ENCODE assay signal across 22 mouse cellular contexts in genomic region chr11:97487656-97488055, GRCm38 (mm10). TPM values are rescaled to one million over a fixed set of nuclear protein-coding genes. Genes with fewer than 3 reads are reported as not detected.
DNase-seq lines count a peak whose midpoint lies in the region; ATAC-seq lines count a peak whose summit lies in the region.
"Had no signal": no experiment of that assay in that cellular context is flagged by ENCODE, and none has a peak within 500 bp of the region (broad histone marks: within the 10 kb centered on the region; RNA-seq: fewer than 3 reads in every experiment).

No protein-coding gene starts in this region.

- no peaks in the 10 kb centered on the region for H3K27me3 ChIP-seq in splenic B cell, adult 2 months (ENCODE audit: control insufficient read depth, insufficient read depth, low read length, poor library complexity, severe bottlenecking)
- H3K27me3 ChIP-seq: heart, embryonic 13.5 days had no signal

- DNase-seq in spleen, postnatal 36 days (ENCODE audit: low spot score in 2 of 2), result peak; percentile 76 to 77
- DNase-seq in spleen, adult 12 weeks (ENCODE audit: low spot score), result no peak
- peak; percentile 22 for DNase-seq in A20 (ENCODE audit: low read depth, low spot score)
- DNase-seq in splenic B cell, adult 2 months (ENCODE audit: low read depth, low spot score), result peak; percentile 44
- DNase-seq in kidney, adult 18-20 months, result no peak
- DNase-seq: adrenal gland, adult 8-10 months; adrenal gland, postnatal 25 days; cerebellum, adult 18-20 months; cerebellum, adult 9-10 months; cerebellum, postnatal 14 days; gastrocnemius, postnatal 10 days; gastrocnemius, postnatal 36 days; heart, adult 2 months; heart, postnatal 14 days; heart, postnatal 4 days had no signal

- no peaks in the 10 kb centered on the region for H3K36me3 ChIP-seq in splenic B cell, adult 2 months (ENCODE audit: control insufficient read depth, insufficient read depth, low read length, poor library complexity, severe bottlenecking)

- ATAC-seq in inflammation-experienced regulatory T-cells, adult 6 months, result no peak
- ATAC-seq: activated CD4-positive, CD25-positive, alpha-beta regulatory T cell, adult 4 months; forebrain, embryonic 13.5 days; forebrain, embryonic 16.5 days; hindbrain, postnatal 0 days had no signal

RNA-seq across cellular contexts. Expression of gene 4933428G20Rik, which starts 12.5 kb away (rescaled TPM):
- polyA plus RNA-seq in inflammation-experienced regulatory T-cells, adult 6 months (2017; shearing (Covaris generic)), result not detected
- polyA plus RNA-seq: activated CD4-positive, CD25-positive, alpha-beta regulatory T cell, adult 4 months; embryonic facial prominence, embryonic 11.5 days; heart, adult 2 months had no signal

Comparison
In these comparisons a context has a peak if more than half of its experiments do, and no peak if none do; other contexts are left out.
1. DNase-seq: peak in spleen, postnatal 36 days (2 of 2), A20 (single experiment) and splenic B cell, adult 2 months (single experiment); none in spleen, adult 12 weeks (single experiment) and kidney, adult 18-20 months (single experiment).